Mouse (Mus musculus): ENCODE results near the gene Slc24a1.

- TF ChIP-seq CTCF (conservative IDR thresholded peaks at IDR 0.05; ENCODE audit: insufficient read depth, insufficient read length, low read depth, low read length) (no peak), POLR2A (IDR thresholded peaks at IDR 0.05; ENCODE audit: low read depth, low read length) (no peak)
These were observed 29.1 kb upstream of the Slc24a1 start for GRCm38 (mm10) chr9:64980548-64980947.
